Mouse (Mus musculus) embryonic facial prominence, embryonic 14.5 days (tissue): ENCODE measurements at regions not wholly inside any gene's neighbourhood (a gene's known extent, or its start where the extent isn't known, plus 50 kb on each side); places are given as distances from the start of the nearest gene placed in this dataset.
A peak's percentile ranks its signal among the peaks of the same experiment; 100 is the strongest.

Experiments used
- ATAC-seq: fragments of 200-750 bp; cut with Nextera tagmentation; 2 replicates; pipeline ENCODE4 v1.8.0; 2017; ENCODE audit warnings: low read depth, moderate number of reproducible peaks, moderate TSS enrichment
- DNase-seq: peaks from one replicate; pipeline ENCODE4 v3.0.0-alpha.2; 2015; ENCODE audit warnings: low spot score
- H3K27ac ChIP-seq: fragments of 300-500 bp; sonication (generic); replicated peaks from 2 replicates; pipeline ENCODE4 v1.5.1; 2014; ENCODE audit warnings: low read depth, mild to moderate bottlenecking, low read length, moderate library complexity
- H3K27me3 ChIP-seq: fragments of 300-500 bp; sonication (generic); replicated peaks from 2 replicates; pipeline ENCODE4 v1.6.1; 2014; ENCODE audit warnings: low read length; ENCODE audit not compliant: control insufficient read depth, insufficient read depth
- H3K36me3 ChIP-seq: fragments of 300-500 bp; sonication (generic); 2 replicates; pipeline ENCODE4 v1.6.1; 2014; ENCODE audit warnings: low read length, mixed read lengths; ENCODE audit not compliant: control insufficient read depth, insufficient read depth
- H3K4me1 ChIP-seq: fragments of 300-500 bp; sonication (generic); 2 replicates; pipeline ENCODE4 v1.6.1; 2014; ENCODE audit warnings: antibody characterized with exemption, low read length; ENCODE audit not compliant: control insufficient read depth, insufficient read depth
- H3K4me2 ChIP-seq: fragments of 300-500 bp; sonication (generic); 2 replicates; pipeline ENCODE4 v1.6.1; 2014; ENCODE audit warnings: low read depth, mild to moderate bottlenecking, low read length, moderate library complexity, mixed read lengths
- H3K4me3 ChIP-seq: fragments of 300-500 bp; sonication (generic); 2 replicates; pipeline ENCODE4 v1.5.1; 2014; ENCODE audit warnings: low read depth, mild to moderate bottlenecking, low read length
- H3K9ac ChIP-seq: fragments of 300-500 bp; sonication (generic); 2 replicates; pipeline ENCODE4 v1.6.1; 2014; ENCODE audit warnings: low read depth, mild to moderate bottlenecking, low read length, moderate library complexity, mixed read lengths
- H3K9me3 ChIP-seq: fragments of 300-500 bp; sonication (generic); 2 replicates; pipeline ENCODE4 v1.6.1; 2016; ENCODE audit warnings: low read length; ENCODE audit not compliant: control insufficient read depth
- WGBS: fragments of 180-500 bp; shearing (Covaris S2); extraction: QIAGEN DNeasy Blood & Tissue Kit; methylation state at CpG from one replicate; pipeline ENCODE4 v1.1.7; 2014; 5-methylcytosine and 5-hydroxymethylcytosine counted together

GRCm38 (mm10) chr1:190009466-190009865 is 87.3 kb upstream of the Smyd2 start:
- DNase-seq (no peak), ATAC-seq (no peak)
- no peak overlapping the region for H3K27ac ChIP-seq
- H3K36me3 ChIP-seq: no peaks in the 10 kb centered on the region
- no peak overlapping the region for H3K9ac ChIP-seq
- no peaks in the 10 kb centered on the region; the same call in 1 of the 2 replicates for H3K4me1 ChIP-seq
- H3K4me3 ChIP-seq: no peak overlapping the region
- H3K27me3 ChIP-seq: peaks cover 5% of the 10 kb centered on the region; the same call in 1 of the 2 replicates
- no peaks in the 10 kb centered on the region for H3K9me3 ChIP-seq
- no peak overlapping the region for H3K4me2 ChIP-seq
- WGBS: 65% methylated on average over 6 of the region's 6 CpGs

DNA sequence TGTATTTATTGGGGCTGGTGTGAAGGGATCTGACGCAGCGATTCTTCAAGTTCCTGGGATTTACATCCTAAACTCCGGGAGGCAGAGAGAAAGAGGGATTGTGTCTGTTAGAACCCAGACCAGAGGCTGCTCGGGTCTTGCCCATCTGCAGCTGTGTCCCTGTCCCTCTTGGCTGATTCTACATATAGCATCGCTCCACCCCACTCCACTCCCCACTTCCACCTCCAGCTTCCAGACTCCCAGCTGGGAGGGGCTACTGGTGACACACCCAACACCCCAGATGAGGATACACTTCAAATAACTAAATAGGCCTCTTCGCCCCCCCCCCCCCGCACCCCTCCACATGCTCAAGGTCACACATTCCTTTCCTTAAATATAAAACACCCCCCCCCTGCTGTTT is 85.1 kb upstream of the Smyd2 start:
- Histone ChIP-seq H3K9ac (no peak overlapping the region), H3K9me3 (no peaks in the 10 kb centered on the region), H3K4me2 (no peak overlapping the region), H3K36me3 (no peaks in the 10 kb centered on the region), H3K4me1 (no peaks in the 10 kb centered on the region; the same call in 1 of the 2 replicates), H3K4me3 (no peak overlapping the region), H3K27me3 (peaks cover 5% of the 10 kb centered on the region; the same call in 1 of the 2 replicates), H3K27ac (no peak overlapping the region)
- DNase-seq (peak; percentile 7), ATAC-seq (no peak)
- WGBS: 41% methylated on average over 6 of the region's 7 CpGs

DNA sequence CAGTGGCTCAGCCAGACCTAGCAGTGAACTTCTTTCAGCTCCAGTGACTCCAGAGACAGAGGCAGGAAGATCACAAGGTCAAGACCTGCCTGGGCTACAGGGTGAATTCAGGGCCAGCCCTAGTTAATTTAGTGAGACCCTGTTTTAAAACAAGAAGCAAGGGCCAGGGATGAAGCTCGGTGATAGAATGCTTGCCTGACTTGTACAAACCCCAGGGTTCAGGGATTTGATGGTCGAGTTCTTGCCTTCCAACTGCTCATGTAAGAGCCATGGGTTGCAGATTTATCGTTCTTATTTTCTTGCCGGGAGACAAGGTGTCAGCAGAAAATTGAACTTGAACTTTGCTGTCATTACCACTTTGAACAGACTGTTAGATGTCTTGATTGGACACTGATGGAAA is 78.9 kb upstream of the Smyd2 start:
- Histone ChIP-seq H3K36me3 (no peaks in the 10 kb centered on the region), H3K27me3 (no peaks in the 10 kb centered on the region), H3K4me2 (no peak overlapping the region), H3K4me3 (no peak overlapping the region), H3K4me1 (no peaks in the 10 kb centered on the region), H3K27ac (no peak overlapping the region), H3K9ac (no peak overlapping the region), H3K9me3 (0 out of 2 replicates have a peak, but pooled peaks cover 7% of the 10 kb centered on the region)
- DNase-seq (no peak), ATAC-seq (no peak)
- whole genome bisulfite sequencing: 40% methylated on average over 4 of the region's 4 CpGs

- ATAC-seq: no peak
- Histone ChIP-seq H3K9me3 (no peaks in the 10 kb centered on the region), H3K36me3 (no peaks in the 10 kb centered on the region), H3K27me3 (no peaks in the 10 kb centered on the region), H3K9ac (no peak overlapping the region), H3K4me3 (no peak overlapping the region), H3K4me1 (no peaks in the 10 kb centered on the region), H3K4me2 (no peak overlapping the region), H3K27ac (no peak overlapping the region)
- no peak for DNase-seq
- 50% methylated on average over 5 of the region's 5 CpGs for WGBS
Observed at GRCm38 (mm10) chr1:189993706-189994105, 71.5 kb upstream of the Smyd2 start.

DNA sequence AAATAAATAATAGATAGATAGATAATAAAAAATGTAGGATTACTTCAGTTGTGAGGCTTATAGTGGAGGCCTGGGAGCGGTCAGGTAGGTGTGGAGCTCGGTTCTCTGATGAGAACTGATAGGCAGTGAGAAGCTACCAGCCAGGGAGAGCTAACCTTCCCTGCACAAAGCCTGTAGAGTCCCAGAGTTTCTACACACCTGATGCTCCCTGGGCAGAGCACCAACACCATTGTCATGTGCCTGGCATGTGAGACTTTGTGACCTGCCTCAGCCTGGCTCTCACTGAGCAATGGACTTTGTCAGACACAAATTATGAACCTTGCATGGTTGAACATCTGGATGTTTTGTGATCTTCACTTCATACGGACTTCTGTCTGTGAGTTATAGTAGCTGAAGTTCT is 71.1 kb upstream of the Smyd2 start:
- 89% methylated on average over 3 of the region's 3 CpGs for WGBS
- ATAC-seq: no peak
- no peak overlapping the region for H3K27ac ChIP-seq
- H3K4me3 ChIP-seq: no peak overlapping the region
- H3K4me1 ChIP-seq: no peaks in the 10 kb centered on the region
- no peaks in the 10 kb centered on the region for H3K27me3 ChIP-seq
- H3K9ac ChIP-seq: no peak overlapping the region
- no peaks in the 10 kb centered on the region for H3K9me3 ChIP-seq
- H3K36me3 ChIP-seq: no peaks in the 10 kb centered on the region
- DNase-seq: no peak
- H3K4me2 ChIP-seq: no peak overlapping the region

- no peak overlapping the region for H3K27ac ChIP-seq
- no peak overlapping the region for H3K4me2 ChIP-seq
- no peaks in the 10 kb centered on the region for H3K36me3 ChIP-seq
- ATAC-seq (no peak), DNase-seq (no peak)
- no peaks in the 10 kb centered on the region for H3K9me3 ChIP-seq
- H3K4me3 ChIP-seq: no peak overlapping the region
- no peaks in the 10 kb centered on the region for H3K27me3 ChIP-seq
- H3K4me1 ChIP-seq: no peaks in the 10 kb centered on the region
- H3K9ac ChIP-seq: no peak overlapping the region
- 100% methylated on average over 1 of the region's 3 CpGs for WGBS
Observed at GRCm38 (mm10) chr1:189991089-189991488, 68.9 kb upstream of the Smyd2 start.

GRCm38 (mm10) chr1:189990046-189990622 is 68.0 kb upstream of the Smyd2 start:
- Histone ChIP-seq H3K4me2 (no peak overlapping the region), H3K4me1 (no peaks in the 10 kb centered on the region)
- no peak for ATAC-seq

GRCm38 (mm10) chr1:189989376-189989775 is 67.2 kb upstream of the Smyd2 start:
- WGBS: 38% methylated on average over 14 of the region's 14 CpGs
- Histone ChIP-seq H3K9ac (no peak overlapping the region), H3K4me2 (no peak overlapping the region), H3K4me1 (no peaks in the 10 kb centered on the region), H3K27ac (no peak overlapping the region), H3K4me3 (no peak overlapping the region), H3K36me3 (no peaks in the 10 kb centered on the region), H3K27me3 (no peaks in the 10 kb centered on the region), H3K9me3 (no peaks in the 10 kb centered on the region)
- ATAC-seq (no peak), DNase-seq (no peak)

More at GRCm38 (mm10) chr1:189990046-189990622, 68.0 kb upstream of the Smyd2 start:
- Histone ChIP-seq H3K27me3 (no peaks in the 10 kb centered on the region), H3K9ac (no peak overlapping the region), H3K9me3 (no peaks in the 10 kb centered on the region), H3K27ac (no peak overlapping the region), H3K4me3 (no peak overlapping the region), H3K36me3 (no peaks in the 10 kb centered on the region)
- no peak for DNase-seq
- WGBS: 49% methylated on average over 11 of the region's 11 CpGs

GRCm38 (mm10) chr1:189988864-189989263 is 66.7 kb upstream of the Smyd2 start:
- Histone ChIP-seq H3K9me3 (no peaks in the 10 kb centered on the region), H3K36me3 (no peaks in the 10 kb centered on the region), H3K4me2 (no peak overlapping the region), H3K27me3 (no peaks in the 10 kb centered on the region), H3K4me3 (no peak overlapping the region), H3K4me1 (no peaks in the 10 kb centered on the region), H3K27ac (no peak overlapping the region), H3K9ac (no peak overlapping the region)
- ATAC-seq (no peak), DNase-seq (no peak)
- WGBS: 91% methylated on average over 3 of the region's 3 CpGs
